Mouse (Mus musculus): ENCODE measurements around the gene Zfp64. TPM values are rescaled to one million over a fixed set of nuclear protein-coding genes. Genes with fewer than 3 reads are reported as not detected.
"Not testable (repeated sequence)": the region's sequence is repeated elsewhere in the genome, so short reads cannot be mapped to it uniquely, and the experiment has no call there.

The Zfp64 gene
- polyA plus RNA-seq, 1 experiment from 2014 or later: 45.9 TPM

DNA sequence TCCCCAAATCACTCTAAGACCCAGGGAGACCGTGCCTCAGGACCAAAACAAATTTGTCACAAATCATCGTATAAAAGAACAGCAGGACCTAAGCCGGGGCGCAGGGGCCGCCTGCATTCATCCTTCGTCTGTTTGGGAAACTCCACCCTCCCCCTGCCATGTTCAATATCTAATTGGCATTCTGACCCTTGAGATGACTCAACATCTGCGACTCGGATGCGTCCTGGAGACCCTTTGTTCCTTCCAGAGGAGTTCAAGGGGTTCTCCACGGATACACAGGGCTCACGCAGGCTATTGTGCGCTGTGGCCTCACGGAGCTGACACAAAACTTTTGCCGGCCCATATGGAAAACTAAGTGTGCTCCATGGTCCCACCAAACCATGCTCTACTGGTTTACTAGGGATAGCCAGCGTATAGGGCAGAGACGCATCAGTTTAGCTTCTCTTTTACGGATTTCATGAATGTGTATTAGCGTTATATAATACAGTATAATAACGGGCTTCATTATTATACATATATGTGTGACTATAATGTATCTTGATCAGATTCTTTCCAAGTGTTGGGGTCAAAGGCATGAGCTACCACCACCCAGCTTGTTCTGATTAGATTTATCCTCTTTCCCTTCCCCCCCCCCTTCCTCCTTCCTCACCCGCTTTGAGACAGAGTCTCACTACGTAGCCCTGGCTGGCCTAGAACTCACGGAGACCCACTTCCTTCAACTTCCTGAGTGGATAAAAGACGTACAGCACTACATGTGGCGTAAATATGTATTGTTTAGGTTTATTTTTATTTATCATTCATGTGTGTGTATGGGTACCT is 94.3 kb downstream of the Zfp64 start:
- H3K4me2 ChIP-seq (ENCODE audit: low read length): peak overlapping the region; percentile 11
- H3K9me3 ChIP-seq (ENCODE audit: control insufficient read depth, low read length): no peaks in the 10 kb centered on the region
- DNase-seq (peak; percentile 70), ATAC-seq (ENCODE audit: low FRiP score, low TSS enrichment) (peak; percentile 71; the same call in 1 of the 2 replicates)
- H3K4me1 ChIP-seq (ENCODE audit: control insufficient read depth, insufficient read depth, low read length): peaks cover 8% of the 10 kb centered on the region
- H3K9ac ChIP-seq (replicated peaks; ENCODE audit: low read length): no peak overlapping the region
- H3K27me3 ChIP-seq (ENCODE audit: control insufficient read depth, insufficient read depth, low read length): no peaks in the 10 kb centered on the region
- H3K4me3 ChIP-seq (replicated peaks; ENCODE audit: low read depth, low read length): no peak overlapping the region
- H3K27ac ChIP-seq (replicated peaks; ENCODE audit: low read depth, low read length): no peak overlapping the region
- no peaks in the 10 kb centered on the region for H3K36me3 ChIP-seq (ENCODE audit: control insufficient read depth, insufficient read depth, low read length)
- WGBS: 18% methylated on average over 24 of the region's 24 CpGs

DNA sequence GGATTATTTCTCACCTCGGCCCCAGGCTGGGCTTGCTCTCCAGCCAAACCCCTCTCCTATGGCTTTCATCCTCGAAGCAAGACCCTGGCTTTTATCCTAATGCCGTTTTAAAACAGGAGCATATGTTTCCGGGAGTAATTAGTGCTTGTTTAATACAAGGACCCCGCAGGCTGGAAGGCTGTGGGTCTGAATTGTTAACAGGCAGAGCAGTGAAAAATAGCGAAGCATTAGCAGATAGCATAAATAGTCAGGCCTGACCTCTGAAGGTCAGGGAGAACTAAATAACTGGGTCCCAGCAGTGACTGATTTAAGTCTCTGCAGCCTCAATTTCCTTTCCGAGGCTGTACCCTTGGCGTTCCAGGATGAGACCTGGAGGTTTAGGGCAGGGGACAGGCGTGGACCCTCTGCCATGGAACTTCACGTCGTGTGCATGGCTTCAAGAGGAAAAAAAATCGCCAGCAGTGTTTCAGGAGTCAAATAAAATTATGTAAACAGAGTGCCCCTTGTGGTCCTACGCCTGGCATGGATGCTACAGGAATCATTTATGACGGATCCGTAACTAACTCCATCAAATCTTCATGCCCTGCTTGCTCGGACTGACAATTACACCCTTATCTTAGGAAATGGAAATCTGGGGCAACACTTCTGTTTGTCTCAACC is 95.2 kb downstream of the Zfp64 start:
- Histone ChIP-seq H3K9ac (replicated peaks; ENCODE audit: low read length) (no peak overlapping the region), H3K4me2 (ENCODE audit: low read length) (0 out of 2 replicates have a peak overlapping the region, but pooled peaks have one; percentile 13), H3K36me3 (ENCODE audit: control insufficient read depth, insufficient read depth, low read length) (no peaks in the 10 kb centered on the region), H3K4me3 (replicated peaks; ENCODE audit: low read depth, low read length) (no peak overlapping the region), H3K27me3 (ENCODE audit: control insufficient read depth, insufficient read depth, low read length) (no peaks in the 10 kb centered on the region), H3K27ac (replicated peaks; ENCODE audit: low read depth, low read length) (no peak overlapping the region), H3K9me3 (ENCODE audit: control insufficient read depth, low read length) (no peaks in the 10 kb centered on the region), H3K4me1 (ENCODE audit: control insufficient read depth, insufficient read depth, low read length) (peaks cover 8% of the 10 kb centered on the region)
- WGBS: 5% methylated on average over 16 of the region's 16 CpGs
- DNase-seq: peak; percentile 54
- no peak for ATAC-seq (ENCODE audit: low FRiP score, low TSS enrichment)

DNA sequence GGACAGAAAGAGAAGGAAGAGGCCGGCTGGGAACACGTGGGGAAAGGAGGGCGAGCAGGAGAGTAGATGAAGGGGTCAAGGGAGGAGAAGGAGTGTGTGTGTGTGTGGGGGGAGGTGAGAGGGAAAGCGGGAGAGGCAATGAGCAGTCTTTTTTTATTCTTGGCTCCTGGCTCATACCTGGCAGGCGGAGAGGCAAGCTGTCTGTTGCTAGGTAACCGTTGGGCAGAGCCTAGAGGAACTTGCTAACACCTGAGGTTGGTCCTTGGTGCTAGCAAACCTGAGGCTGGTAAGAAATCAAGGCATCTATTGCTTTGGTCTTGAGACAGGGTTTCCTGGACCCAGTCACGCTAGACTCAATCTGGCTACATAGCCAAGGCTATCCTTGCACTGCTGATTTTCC is 98.7 kb downstream of the Zfp64 start:
- no peak for DNase-seq

DNA sequence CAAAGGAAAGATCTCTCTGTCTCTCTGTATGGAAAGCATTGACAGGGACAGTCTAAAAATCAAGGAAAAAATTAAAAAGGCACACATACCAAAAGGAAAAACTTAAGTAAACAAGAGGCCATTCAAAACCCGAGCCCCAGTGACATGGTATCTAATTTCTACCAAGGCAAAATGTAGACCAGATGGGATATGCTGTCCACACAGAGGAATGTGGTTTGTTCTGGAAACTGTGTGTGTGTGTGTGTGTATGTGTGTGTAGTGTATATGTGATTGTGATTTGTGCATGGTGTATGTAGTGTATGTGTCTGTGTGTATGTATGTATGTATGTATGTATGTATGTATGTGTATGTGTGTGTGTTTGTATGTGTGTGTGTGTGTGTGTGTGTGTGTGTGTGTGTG is 100.6 kb downstream of the Zfp64 start:
- WGBS: 66% methylated on average over 1 of the region's 1 CpGs
- H3K4me1 ChIP-seq (ENCODE audit: control insufficient read depth, insufficient read depth, low read length): no peaks in the 10 kb centered on the region
- no peak for DNase-seq

More for the DNA sequence above, 98.7 kb downstream of the Zfp64 start:
- no peak overlapping the region for H3K4me2 ChIP-seq (ENCODE audit: low read length)
- H3K27me3 ChIP-seq (ENCODE audit: control insufficient read depth, insufficient read depth, low read length): no peaks in the 10 kb centered on the region
- no peak overlapping the region for H3K9ac ChIP-seq (replicated peaks; ENCODE audit: low read length)
- peaks cover 8% of the 10 kb centered on the region for H3K4me1 ChIP-seq (ENCODE audit: control insufficient read depth, insufficient read depth, low read length)
- H3K27ac ChIP-seq (replicated peaks; ENCODE audit: low read depth, low read length): no peak overlapping the region
- ATAC-seq (ENCODE audit: low FRiP score, low TSS enrichment): no peak
- H3K36me3 ChIP-seq (ENCODE audit: control insufficient read depth, insufficient read depth, low read length): no peaks in the 10 kb centered on the region
- H3K9me3 ChIP-seq (ENCODE audit: control insufficient read depth, low read length): no peaks in the 10 kb centered on the region
- WGBS: 63% methylated on average over 7 of the region's 7 CpGs
- H3K4me3 ChIP-seq (replicated peaks; ENCODE audit: low read depth, low read length): no peak overlapping the region

DNA sequence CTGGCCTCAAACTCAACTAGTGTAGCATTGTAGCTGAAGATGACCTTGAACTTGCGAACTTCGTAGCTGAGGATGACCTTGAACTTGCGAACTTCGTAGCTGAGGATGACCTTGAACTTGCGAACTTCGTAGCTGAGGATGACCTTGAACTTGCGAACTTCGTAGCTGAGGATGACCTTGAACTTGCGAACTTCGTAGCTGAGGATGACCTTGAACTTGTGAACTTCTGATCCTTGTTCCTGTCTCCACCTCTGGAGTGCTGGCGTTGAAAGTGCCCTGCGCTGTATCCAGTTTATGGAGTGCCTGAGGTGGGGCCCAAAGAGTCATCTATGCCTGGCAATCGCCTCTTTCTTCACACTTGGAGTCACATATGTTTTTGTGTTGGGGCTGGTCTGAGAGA is 101.5 kb downstream of the Zfp64 start:
- not testable (repeated sequence) for H3K4me2 ChIP-seq (ENCODE audit: low read length); DNase-seq; H3K27ac ChIP-seq (replicated peaks; ENCODE audit: low read depth, low read length); H3K27me3 ChIP-seq (ENCODE audit: control insufficient read depth, insufficient read depth, low read length); H3K4me3 ChIP-seq (replicated peaks; ENCODE audit: low read depth, low read length); H3K4me1 ChIP-seq (ENCODE audit: control insufficient read depth, insufficient read depth, low read length); ATAC-seq (ENCODE audit: low FRiP score, low TSS enrichment); H3K9ac ChIP-seq (replicated peaks; ENCODE audit: low read length); H3K36me3 ChIP-seq (ENCODE audit: control insufficient read depth, insufficient read depth, low read length); H3K9me3 ChIP-seq (ENCODE audit: control insufficient read depth, low read length)
- WGBS: 97% methylated on average over 11 of the region's 13 CpGs

More for the DNA sequence above, 100.6 kb downstream of the Zfp64 start:
- no peaks in the 10 kb centered on the region for H3K36me3 ChIP-seq (ENCODE audit: control insufficient read depth, insufficient read depth, low read length)
- ATAC-seq (ENCODE audit: low FRiP score, low TSS enrichment): no peak
- no peak overlapping the region for H3K9ac ChIP-seq (replicated peaks; ENCODE audit: low read length)
- H3K27ac ChIP-seq (replicated peaks; ENCODE audit: low read depth, low read length): no peak overlapping the region
- no peaks in the 10 kb centered on the region for H3K9me3 ChIP-seq (ENCODE audit: control insufficient read depth, low read length)
- H3K27me3 ChIP-seq (ENCODE audit: control insufficient read depth, insufficient read depth, low read length): no peaks in the 10 kb centered on the region
- H3K4me2 ChIP-seq (ENCODE audit: low read length): no peak overlapping the region
- H3K4me3 ChIP-seq (replicated peaks; ENCODE audit: low read depth, low read length): no peak overlapping the region

DNA sequence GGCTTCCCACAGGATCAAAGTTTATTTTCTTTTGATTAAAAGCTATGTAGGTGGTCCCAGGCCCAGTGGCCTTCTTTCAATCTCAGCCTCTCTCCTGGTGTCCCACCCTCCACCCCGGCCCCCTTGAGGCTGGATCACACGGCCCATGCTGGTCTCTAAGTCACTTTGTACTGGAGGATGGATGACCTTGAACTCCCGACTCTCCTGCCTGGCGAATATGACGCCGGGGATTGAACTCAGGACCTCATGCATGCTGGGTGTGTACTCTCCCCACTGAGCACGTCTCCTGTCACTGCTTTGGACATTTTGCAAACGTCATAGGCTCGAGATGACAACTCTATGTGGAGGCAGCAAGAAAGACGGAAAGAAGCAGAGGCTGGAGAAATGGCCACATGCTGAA is 103.8 kb downstream of the Zfp64 start:
- Histone ChIP-seq H3K4me3 (replicated peaks; ENCODE audit: low read depth, low read length) (no peak overlapping the region), H3K4me2 (ENCODE audit: low read length) (no peak overlapping the region), H3K9ac (replicated peaks; ENCODE audit: low read length) (no peak overlapping the region), H3K27ac (replicated peaks; ENCODE audit: low read depth, low read length) (no peak overlapping the region), H3K9me3 (ENCODE audit: control insufficient read depth, low read length) (no peaks in the 10 kb centered on the region), H3K4me1 (ENCODE audit: control insufficient read depth, insufficient read depth, low read length) (no peaks in the 10 kb centered on the region), H3K27me3 (ENCODE audit: control insufficient read depth, insufficient read depth, low read length) (no peaks in the 10 kb centered on the region), H3K36me3 (ENCODE audit: control insufficient read depth, insufficient read depth, low read length) (no peaks in the 10 kb centered on the region)
- 54% methylated on average over 10 of the region's 10 CpGs for WGBS
- no peak for ATAC-seq (ENCODE audit: low FRiP score, low TSS enrichment)
- no peak for DNase-seq

DNA sequence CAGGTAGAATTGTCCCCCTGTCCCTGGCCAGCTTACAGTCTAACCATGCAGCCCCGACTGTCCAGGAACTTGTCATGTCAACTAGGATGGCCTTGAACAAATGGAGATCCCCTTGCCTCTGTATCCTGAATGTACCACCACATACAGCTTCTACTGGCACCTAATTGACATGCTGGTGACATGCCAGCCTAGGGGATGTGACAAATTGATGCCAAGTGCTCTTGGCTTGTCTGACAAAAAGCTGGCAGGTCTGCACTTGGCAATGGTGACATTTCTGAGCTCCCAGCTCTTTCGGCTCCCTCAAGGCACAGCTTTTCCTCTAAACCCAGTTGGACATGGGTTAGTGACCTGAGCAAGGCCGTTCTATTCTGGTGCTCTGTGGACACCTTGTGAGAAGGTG is 106.8 kb downstream of the Zfp64 start:
- H3K4me1 ChIP-seq (ENCODE audit: control insufficient read depth, insufficient read depth, low read length): no peaks in the 10 kb centered on the region
- DNase-seq (peak; percentile 41), ATAC-seq (ENCODE audit: low FRiP score, low TSS enrichment) (no peak)
- no peaks in the 10 kb centered on the region for H3K9me3 ChIP-seq (ENCODE audit: control insufficient read depth, low read length)
- WGBS: 91% methylated on average over 3 of the region's 3 CpGs
- H3K9ac ChIP-seq (replicated peaks; ENCODE audit: low read length): no peak overlapping the region
- H3K27me3 ChIP-seq (ENCODE audit: control insufficient read depth, insufficient read depth, low read length): no peaks in the 10 kb centered on the region
- no peak overlapping the region for H3K4me2 ChIP-seq (ENCODE audit: low read length)
- H3K4me3 ChIP-seq (replicated peaks; ENCODE audit: low read depth, low read length): no peak overlapping the region
- no peak overlapping the region for H3K27ac ChIP-seq (replicated peaks; ENCODE audit: low read depth, low read length)
- no peaks in the 10 kb centered on the region for H3K36me3 ChIP-seq (ENCODE audit: control insufficient read depth, insufficient read depth, low read length)

DNA sequence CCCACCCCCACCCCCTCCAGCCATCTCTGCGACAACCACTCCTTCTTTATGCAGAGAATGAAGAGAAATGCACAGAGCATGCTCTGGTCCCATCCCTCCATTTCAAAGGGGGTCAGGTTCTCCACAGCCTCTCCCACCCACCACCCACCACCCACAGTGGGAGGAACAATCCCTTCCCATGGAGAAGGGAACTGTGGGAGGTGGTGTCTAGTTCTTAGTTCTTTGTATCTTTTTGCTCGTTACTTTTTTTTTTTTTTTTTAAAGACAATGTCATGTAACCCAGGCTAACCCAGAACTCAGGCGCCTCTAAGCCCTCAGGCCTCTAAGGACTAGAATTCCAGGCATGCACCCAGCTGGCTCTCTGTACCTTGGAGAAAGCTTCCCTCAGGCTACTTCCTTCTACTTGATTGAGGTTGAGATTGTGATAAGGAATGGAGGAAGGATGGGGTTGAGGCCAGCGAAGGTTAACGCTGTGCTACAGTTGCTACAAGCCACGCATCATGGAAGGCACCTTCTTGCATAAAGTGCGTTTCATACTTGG is 109.1 kb downstream of the Zfp64 start:
- H3K4me2 ChIP-seq (ENCODE audit: low read length): no peak overlapping the region
- peaks cover 7% of the 10 kb centered on the region; the same call in 1 of the 2 replicates for H3K4me1 ChIP-seq (ENCODE audit: control insufficient read depth, insufficient read depth, low read length)
- H3K9ac ChIP-seq (replicated peaks; ENCODE audit: low read length): no peak overlapping the region
- no peaks in the 10 kb centered on the region for H3K36me3 ChIP-seq (ENCODE audit: control insufficient read depth, insufficient read depth, low read length)
- H3K4me3 ChIP-seq (replicated peaks; ENCODE audit: low read depth, low read length): no peak overlapping the region
- H3K9me3 ChIP-seq (ENCODE audit: control insufficient read depth, low read length): no peaks in the 10 kb centered on the region
- DNase-seq: no peak
- ATAC-seq (ENCODE audit: low FRiP score, low TSS enrichment): no peak
- H3K27me3 ChIP-seq (ENCODE audit: control insufficient read depth, insufficient read depth, low read length): no peaks in the 10 kb centered on the region
- no peak overlapping the region for H3K27ac ChIP-seq (replicated peaks; ENCODE audit: low read depth, low read length)
- WGBS: 82% methylated on average over 7 of the region's 7 CpGs

Measured in midbrain, embryonic 14.5 days (tissue).